ENCODE assay signal across 7 mouse cellular contexts in the genomic region with DNA sequence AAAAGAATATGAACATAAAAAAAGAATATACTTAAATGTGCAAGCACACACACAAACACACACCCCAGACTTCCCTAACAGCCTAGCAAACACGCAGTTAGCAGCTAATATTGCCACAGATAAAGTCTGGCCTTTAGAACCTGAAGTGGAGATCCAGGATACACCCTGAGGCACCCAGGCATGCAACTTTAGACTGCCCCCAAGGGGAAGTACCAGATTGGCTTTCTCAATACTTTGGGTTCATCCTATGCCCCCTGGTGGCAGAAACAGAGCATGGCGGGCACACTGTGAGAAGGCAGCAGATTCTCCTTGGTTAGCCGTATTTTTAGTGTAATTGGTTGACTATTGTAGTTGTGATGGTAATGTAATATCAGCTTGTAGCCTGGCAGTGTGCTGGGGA. TPM values are rescaled to one million over a fixed set of nuclear protein-coding genes. Genes with fewer than 3 reads are reported as not detected.
DNase-seq lines count a peak whose midpoint lies in the region; ATAC-seq and TF ChIP-seq lines count a peak whose summit lies in the region.

No protein-coding gene starts in this region.

- no peaks in the 10 kb centered on the region for H3K27me3 ChIP-seq in cerebellum, adult 2 months (ENCODE audit: control insufficient read depth, insufficient read depth, low read length)
- H3K27me3 ChIP-seq in intestine, embryonic 14.5 days (replicated peaks; ENCODE audit: control insufficient read depth, insufficient read depth, low read length) = no peaks in the 10 kb centered on the region
- H3K27me3 ChIP-seq in midbrain, embryonic 11.5 days (ENCODE audit: control insufficient read depth, insufficient read depth, low read length) = no peaks in the 10 kb centered on the region

- no peak overlapping the region for H3K4me3 ChIP-seq in cerebellum, adult 2 months (replicated peaks; ENCODE audit: insufficient read depth, low read depth, low read length)
- H3K4me3 ChIP-seq in intestine, embryonic 14.5 days (ENCODE audit: low read depth, low read length) = no peak overlapping the region
- H3K4me3 ChIP-seq in midbrain, embryonic 11.5 days (ENCODE audit: low read depth, low read length) = no peak overlapping the region

- peak; percentile 86 for ATAC-seq in frontal cortex, adult (ENCODE audit: low TSS enrichment)
- no peak; the same call in 1 of the 2 replicates for ATAC-seq in intestine, embryonic 14.5 days (replicated peaks; ENCODE audit: low FRiP score, low TSS enrichment, low read depth)
- ATAC-seq in midbrain, embryonic 11.5 days (ENCODE audit: low FRiP score) = peak; percentile 31; the same call in 1 of the 2 replicates

- no peaks in the 10 kb centered on the region for H3K9me3 ChIP-seq in intestine, embryonic 14.5 days (ENCODE audit: control insufficient read depth, low read length)
- H3K9me3 ChIP-seq in midbrain, embryonic 11.5 days (ENCODE audit: control insufficient read depth, low read length) = no peaks in the 10 kb centered on the region

- DNase-seq in R1 (ENCODE audit: low read depth, low spot score) = peak; percentile 84
- DNase-seq in cerebellum, adult 2 months = peak; percentile 51 to 70
- DNase-seq in intestine, embryonic 14.5 days (ENCODE audit: low spot score) = peak; percentile 90
- DNase-seq in left cerebral cortex, postnatal 10 days (ENCODE audit: extremely low spot score in 1 of 2, low spot score in 2 of 2) = peak; percentile 50 to 82
- DNase-seq in midbrain, embryonic 11.5 days (ENCODE audit: low spot score, missing footprints) = peak; percentile 95
- peak; percentile 82 to 90 for DNase-seq in spleen, adult 18-20 months

- TF ChIP-seq POLR2A in cerebellum, adult 2 months (IDR thresholded peaks at IDR 0.05; ENCODE audit: borderline replicate concordance, insufficient read depth, low read length) = no peak

- no peaks in the 10 kb centered on the region for H3K36me3 ChIP-seq in intestine, embryonic 14.5 days (ENCODE audit: control insufficient read depth, insufficient read depth, low read length)
- H3K36me3 ChIP-seq in midbrain, embryonic 11.5 days (ENCODE audit: control insufficient read depth, insufficient read depth, low read length) = no peaks in the 10 kb centered on the region

- no peak overlapping the region for H3K4me2 ChIP-seq in intestine, embryonic 14.5 days (ENCODE audit: low read length)
- H3K4me2 ChIP-seq in midbrain, embryonic 11.5 days = no peak overlapping the region

- H3K9ac ChIP-seq in intestine, embryonic 14.5 days (ENCODE audit: low read length) = no peak overlapping the region
- no peak overlapping the region for H3K9ac ChIP-seq in midbrain, embryonic 11.5 days (ENCODE audit: low read length)

- WGBS in cerebellum, adult 2 months = 10% methylated on average over 3 of the region's 3 CpGs
- WGBS in intestine, embryonic 14.5 days = 4% methylated on average over 3 of the region's 3 CpGs
- WGBS in midbrain, embryonic 11.5 days = 15% methylated on average over 3 of the region's 3 CpGs

- H3K27ac ChIP-seq in cerebellum, adult 2 months (ENCODE audit: insufficient read depth, low read length) = no peak overlapping the region
- no peak overlapping the region for H3K27ac ChIP-seq in intestine, embryonic 14.5 days (ENCODE audit: low read depth)
- no peak overlapping the region for H3K27ac ChIP-seq in midbrain, embryonic 11.5 days (ENCODE audit: low read depth, low read length)

- intact Hi-C loops in left cerebral cortex, postnatal 10 days (cut with DNase I) = loop anchor here (5.0 kb wide), 1 partner anchor 72 kb away; no protein-coding TSS in a partner anchor

- H3K4me1 ChIP-seq in cerebellum, adult 2 months (ENCODE audit: control insufficient read depth, insufficient read depth, low read length) = no peaks in the 10 kb centered on the region
- no peaks in the 10 kb centered on the region for H3K4me1 ChIP-seq in intestine, embryonic 14.5 days (replicated peaks; ENCODE audit: control insufficient read depth, insufficient read depth, low read length)
- no peaks in the 10 kb centered on the region for H3K4me1 ChIP-seq in midbrain, embryonic 11.5 days (ENCODE audit: control insufficient read depth, insufficient read depth, low read length)

- peak; percentile 88 for TF ChIP-seq CTCF in cerebellum, adult 2 months (IDR thresholded peaks at IDR 0.05; ENCODE audit: borderline replicate concordance, insufficient read depth, low read depth, low read length)

RNA-seq across cellular contexts. Expression of gene Timm8a2, which starts 26.2 kb away (rescaled TPM):
- 0.28 and 0.29 TPM in 2 replicates for polyA plus RNA-seq in cerebellum, adult 2 months (2012; rRNA removed)
- polyA plus RNA-seq in intestine, embryonic 14.5 days (2014; fragmentation: Nextera tagmentation; extraction: Ambion mirVana) = not detected in 2 replicates
- under 1 TPM in 1 of 2 experiments, not detected in 1; 0.39 TPM for total RNA-seq in left cerebral cortex, postnatal 10 days (2021)
- polyA plus RNA-seq in midbrain, embryonic 11.5 days (2014; fragmentation: Nextera tagmentation; extraction: Ambion mirVana) = 0.18 TPM in 1 of 2 replicates, not detected in the other

RNA-seq across cellular contexts. Expression of gene Tm9sf2, which starts 46.2 kb away (rescaled TPM):
- polyA plus RNA-seq in cerebellum, adult 2 months (2012; rRNA removed) = 81.4 and 90.7 TPM in 2 replicates
- polyA plus RNA-seq in intestine, embryonic 14.5 days (2014; fragmentation: Nextera tagmentation; extraction: Ambion mirVana) = 191 and 195 TPM in 2 replicates
- 10 to 100 TPM; 81.5 to 83.4 TPM for total RNA-seq in left cerebral cortex, postnatal 10 days (2021)
- polyA plus RNA-seq in midbrain, embryonic 11.5 days (2014; fragmentation: Nextera tagmentation; extraction: Ambion mirVana) = 135 and 153 TPM in 2 replicates
